Mouse (Mus musculus) thymus, adult 2 months (tissue): Measurements from ENCODE around the gene Nrg3. TPM values are rescaled to one million over a fixed set of nuclear protein-coding genes. Genes with fewer than 3 reads are reported as not detected.

Experiments used
- DNase-seq: peaks from one replicate; pipeline ENCODE4 v3.0.0; 2021
- H3K27ac ChIP-seq: fragments of 200-500 bp; 2 replicates; pipeline ENCODE4 v1.5.1; 2012; ENCODE audit warnings: low read length, control low read depth; ENCODE audit not compliant: control insufficient read depth, insufficient read depth
- H3K27me3 ChIP-seq: fragments of 200-500 bp; 2 replicates; pipeline ENCODE4 v1.6.1; 2012; ENCODE audit warnings: mild to moderate bottlenecking, low read length, moderate library complexity, mixed read lengths; ENCODE audit not compliant: control insufficient read depth, insufficient read depth
- H3K36me3 ChIP-seq: fragments of 200-500 bp; 2 replicates; pipeline ENCODE4 v1.6.1; 2012; ENCODE audit warnings: mild to moderate bottlenecking, low read length, moderate library complexity; ENCODE audit not compliant: control insufficient read depth, insufficient read depth
- H3K4me1 ChIP-seq: fragments of 200-500 bp; replicated peaks from 2 replicates; pipeline ENCODE4 v1.6.1; 2012; ENCODE audit warnings: low read length; ENCODE audit not compliant: control insufficient read depth, insufficient read depth
- H3K4me3 ChIP-seq: fragments of 200-500 bp; 2 replicates; pipeline ENCODE4 v1.5.1; 2012; ENCODE audit warnings: mild to moderate bottlenecking, low read length, control low read depth, moderate library complexity; ENCODE audit not compliant: control insufficient read depth, insufficient read depth
- CTCF ChIP-seq: fragments of 200-500 bp; IDR thresholded peaks from 2 replicates; pipeline ENCODE4 v1.5.1; 2012; ENCODE audit warnings: mild to moderate bottlenecking, control low read depth, low read length, moderate library complexity, borderline replicate concordance; ENCODE audit not compliant: control insufficient read depth, poor library complexity, insufficient read depth; ENCODE audit errors: extremely low read depth
- POLR2A ChIP-seq: fragments of 200-500 bp; IDR thresholded peaks from 2 replicates; pipeline ENCODE4 v1.6.1; 2012; ENCODE audit warnings: mild to moderate bottlenecking, low read length, control low read depth, moderate library complexity; ENCODE audit not compliant: control insufficient read depth, poor library complexity, insufficient read depth; ENCODE audit errors: extremely low read depth
- WGBS: fragments of 180-500 bp; shearing (Covaris S2); methylation state at CpG from one replicate; pipeline ENCODE4 v1.1.7; 2018; 5-methylcytosine and 5-hydroxymethylcytosine counted together
- polyA plus RNA-seq: library from polyadenylated mRNA; depleted of rRNA; stranded (reverse); fragments of >200 nt; gene quantifications from 2 replicates; pipeline ENCODE4 v1.2.3, GENCODE M21; 2012; rRNA removed

Gene Nrg3
- not detected in 2 replicates for polyA plus RNA-seq

GRCm38 (mm10) chr14:39472790-39473761, at the start of gene Nrg3:
TSS of gene Nrg3 (minus strand) at chr14:39473088.
- peak; percentile 1 for DNase-seq
- 8% methylated on average over 86 of the region's 121 CpGs for WGBS
- peaks cover 11% of the 10 kb centered on the region for H3K27me3 ChIP-seq
- H3K27ac ChIP-seq = no peak within 1 kb of the TSS
- no peak within 1 kb of the TSS for H3K4me3 ChIP-seq
- H3K4me1 ChIP-seq = no peaks in the 10 kb centered on the region
- H3K36me3 ChIP-seq = no peaks in the 10 kb centered on the region
- TF ChIP-seq POLR2A = no peak
- TF ChIP-seq CTCF = no peak

- H3K4me1 ChIP-seq = no peaks in the 10 kb centered on the region
- no peak overlapping the region for H3K27ac ChIP-seq
- H3K27me3 ChIP-seq = no peaks in the 10 kb centered on the region
- TF ChIP-seq POLR2A = no peak
- no peak for TF ChIP-seq CTCF
- WGBS = 82% methylated on average over 1 of the region's 1 CpGs
- DNase-seq = no peak
- no peak overlapping the region for H3K4me3 ChIP-seq
- no peaks in the 10 kb centered on the region for H3K36me3 ChIP-seq
These were observed 36.1 kb upstream of the Nrg3 start for GRCm38 (mm10) chr14:39508956-39509355.

GRCm38 (mm10) chr14:39473771-39474211, 903 bp upstream of the Nrg3 start:
- no peak overlapping the region for H3K4me3 ChIP-seq
- 9% methylated on average over 27 of the region's 27 CpGs for WGBS
- no peaks in the 10 kb centered on the region for H3K36me3 ChIP-seq
- no peak overlapping the region for H3K27ac ChIP-seq
- TF ChIP-seq POLR2A (no peak), CTCF (no peak)
- H3K27me3 ChIP-seq = peaks cover 11% of the 10 kb centered on the region
- no peak for DNase-seq
- no peaks in the 10 kb centered on the region for H3K4me1 ChIP-seq

GRCm38 (mm10) chr14:39472146-39472751, 639 bp downstream of the Nrg3 start:
- Histone ChIP-seq H3K27me3 (peaks cover 11% of the 10 kb centered on the region), H3K4me3 (no peak overlapping the region), H3K36me3 (no peaks in the 10 kb centered on the region), H3K4me1 (no peaks in the 10 kb centered on the region), H3K27ac (no peak overlapping the region)
- WGBS = 9% methylated on average over 55 of the region's 56 CpGs
- DNase-seq = peak; percentile 1
- TF ChIP-seq CTCF (no peak), POLR2A (no peak)

GRCm38 (mm10) chr14:39471236-39471981, 1.5 kb downstream of the Nrg3 start:
- Histone ChIP-seq H3K27ac (no peak overlapping the region), H3K36me3 (no peaks in the 10 kb centered on the region), H3K4me1 (no peaks in the 10 kb centered on the region), H3K27me3 (peaks cover 11% of the 10 kb centered on the region), H3K4me3 (no peak overlapping the region)
- 16% methylated on average over 12 of the region's 12 CpGs for WGBS
- no peak for TF ChIP-seq CTCF
- TF ChIP-seq POLR2A = no peak
- no peak for DNase-seq

- Histone ChIP-seq H3K36me3 (no peaks in the 10 kb centered on the region), H3K4me1 (no peaks in the 10 kb centered on the region), H3K27ac (no peak overlapping the region), H3K27me3 (no peaks in the 10 kb centered on the region), H3K4me3 (no peak overlapping the region)
- no peak for DNase-seq
- TF ChIP-seq POLR2A (no peak), CTCF (no peak)
- WGBS = 83% methylated on average over 1 of the region's 1 CpGs
These were observed 27.4 kb downstream of the Nrg3 start for GRCm38 (mm10) chr14:39445501-39445900.
